Mouse (Mus musculus) forebrain, embryonic 12.5 days (tissue): Measurements from ENCODE around the gene Efna3. TPM values are rescaled to one million over a fixed set of nuclear protein-coding genes. Genes with fewer than 3 reads are reported as not detected.

Experiments used
- ATAC-seq: fragments of 200-750 bp; cut with Nextera tagmentation; 2 replicates; pipeline ENCODE4 v1.8.0; 2017; ENCODE audit warnings: moderate TSS enrichment; ENCODE audit not compliant: low FRiP score
- H3K27ac ChIP-seq: fragments of 300-500 bp; sonication (generic); 2 replicates; pipeline ENCODE4 v1.5.1; 2016; ENCODE audit warnings: mild to moderate bottlenecking
- H3K27me3 ChIP-seq: fragments of 300-500 bp; sonication (generic); 2 replicates; pipeline ENCODE4 v1.6.1; 2016; ENCODE audit warnings: mild to moderate bottlenecking
- H3K36me3 ChIP-seq: fragments of 300-500 bp; sonication (generic); replicated peaks from 2 replicates; pipeline ENCODE4 v1.6.1; 2016; ENCODE audit warnings: mild to moderate bottlenecking
- H3K4me1 ChIP-seq: fragments of 300-500 bp; sonication (generic); 2 replicates; pipeline ENCODE4 v1.6.1; 2016
- H3K4me2 ChIP-seq: fragments of 300-500 bp; sonication (generic); 2 replicates; pipeline ENCODE4 v1.6.1; 2016; ENCODE audit warnings: mild to moderate bottlenecking, moderate library complexity
- H3K4me3 ChIP-seq: fragments of 300-500 bp; sonication (generic); replicated peaks from 2 replicates; pipeline ENCODE4 v1.5.1; 2016; ENCODE audit warnings: mild to moderate bottlenecking
- H3K9ac ChIP-seq: fragments of 300-500 bp; sonication (generic); 2 replicates; pipeline ENCODE4 v1.6.1; 2016; ENCODE audit warnings: mild to moderate bottlenecking
- H3K9me3 ChIP-seq: fragments of 300-500 bp; sonication (generic); 2 replicates; pipeline ENCODE4 v1.6.1; 2016
- WGBS: fragments of 180-500 bp; shearing (Covaris S2); methylation state at CpG from one replicate; pipeline ENCODE4 v1.1.7; 2016; 5-methylcytosine and 5-hydroxymethylcytosine counted together
- polyA plus RNA-seq: library from polyadenylated mRNA; unstranded; fragments of >200 nt; fragmentation: Nextera tagmentation; extraction: Ambion mirVana; gene quantifications from 2 replicates; pipeline ENCODE4 v1.2.1, GENCODE M21; 2016

Efna3 gene
- polyA plus RNA-seq, result 11.9 and 14.9 TPM in 2 replicates

DNA sequence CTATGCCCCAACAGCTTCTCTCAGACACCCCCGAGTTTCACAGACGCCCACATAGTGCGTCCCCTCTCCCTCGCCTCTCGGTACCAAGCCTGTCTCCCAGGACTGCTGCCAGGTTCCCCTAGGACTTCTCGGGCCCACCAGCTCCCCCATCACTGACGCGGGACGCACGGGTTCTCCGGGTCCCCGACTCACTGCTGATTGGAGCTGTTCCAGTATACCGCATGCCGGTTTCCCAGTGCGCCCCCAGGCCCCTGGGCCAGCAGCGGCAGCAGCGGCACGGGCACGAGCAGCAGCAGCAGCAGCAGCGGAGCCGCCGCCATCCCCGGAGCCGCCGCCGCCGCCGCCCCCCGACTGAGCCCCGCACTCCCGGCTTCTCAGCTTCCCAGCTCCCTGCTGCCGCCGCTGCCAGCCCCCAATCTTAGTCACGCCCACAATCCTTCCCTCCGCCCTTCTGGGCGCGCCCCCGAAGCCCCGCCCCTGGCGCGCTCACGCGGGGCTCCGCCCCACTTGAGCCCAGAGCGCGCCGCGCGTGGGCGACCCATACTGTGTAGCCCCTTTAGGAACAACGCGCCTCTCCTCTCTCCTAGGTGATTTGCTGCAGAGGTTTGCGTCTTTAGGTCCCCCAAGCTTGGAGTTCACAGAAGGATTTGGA, at the start of gene Efna3:
TSS of gene Efna3 (minus strand) at position 452 of the 652 bp plus-strand sequence.
- Histone ChIP-seq H3K36me3 (no peaks in the 10 kb centered on the region), H3K4me1 (peaks cover 51% of the 10 kb centered on the region), H3K27me3 (peaks cover 70% of the 10 kb centered on the region), H3K27ac (peak within 1 kb of the TSS; percentile 71), H3K9ac (peak within 1 kb of the TSS; percentile 70), H3K4me3 (peak within 1 kb of the TSS; percentile 63), H3K9me3 (no peaks in the 10 kb centered on the region), H3K4me2 (peak within 1 kb of the TSS; percentile 95)
- under 1% methylated on average over 53 of the region's 53 CpGs for WGBS
- peak; percentile 61 for ATAC-seq

DNA sequence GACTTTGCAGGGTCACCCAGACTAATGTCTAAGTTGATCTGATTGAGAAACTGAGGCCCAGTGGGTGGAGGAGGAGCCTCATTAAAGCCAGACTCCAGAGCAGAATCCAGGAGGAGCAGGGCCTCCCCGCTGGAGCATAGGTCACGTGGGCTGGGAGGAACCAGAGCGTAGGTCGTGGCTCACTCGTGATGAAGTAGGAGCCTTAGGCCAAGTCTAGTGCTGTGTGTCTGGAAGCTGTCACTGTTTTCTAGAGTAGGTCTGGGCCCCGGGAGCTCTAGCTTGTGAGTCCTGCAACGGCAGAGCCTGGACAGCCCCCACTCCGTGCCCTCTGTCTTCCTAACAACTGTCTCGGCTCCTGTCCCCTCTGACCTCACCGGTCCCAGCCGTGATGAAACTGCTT, 44.6 kb upstream of the Efna3 start:
- no peak overlapping the region for H3K4me2 ChIP-seq
- H3K27me3 ChIP-seq, result 0 out of 2 replicates have a peak, but pooled peaks cover 10% of the 10 kb centered on the region
- no peak overlapping the region for H3K27ac ChIP-seq
- no peak overlapping the region for H3K4me3 ChIP-seq
- no peak for ATAC-seq
- H3K4me1 ChIP-seq, result peaks cover 5% of the 10 kb centered on the region; the same call in 1 of the 2 replicates
- no peaks in the 10 kb centered on the region for H3K9me3 ChIP-seq
- no peaks in the 10 kb centered on the region for H3K36me3 ChIP-seq
- no peak overlapping the region for H3K9ac ChIP-seq
- WGBS, result 78% methylated on average over 11 of the region's 11 CpGs

DNA sequence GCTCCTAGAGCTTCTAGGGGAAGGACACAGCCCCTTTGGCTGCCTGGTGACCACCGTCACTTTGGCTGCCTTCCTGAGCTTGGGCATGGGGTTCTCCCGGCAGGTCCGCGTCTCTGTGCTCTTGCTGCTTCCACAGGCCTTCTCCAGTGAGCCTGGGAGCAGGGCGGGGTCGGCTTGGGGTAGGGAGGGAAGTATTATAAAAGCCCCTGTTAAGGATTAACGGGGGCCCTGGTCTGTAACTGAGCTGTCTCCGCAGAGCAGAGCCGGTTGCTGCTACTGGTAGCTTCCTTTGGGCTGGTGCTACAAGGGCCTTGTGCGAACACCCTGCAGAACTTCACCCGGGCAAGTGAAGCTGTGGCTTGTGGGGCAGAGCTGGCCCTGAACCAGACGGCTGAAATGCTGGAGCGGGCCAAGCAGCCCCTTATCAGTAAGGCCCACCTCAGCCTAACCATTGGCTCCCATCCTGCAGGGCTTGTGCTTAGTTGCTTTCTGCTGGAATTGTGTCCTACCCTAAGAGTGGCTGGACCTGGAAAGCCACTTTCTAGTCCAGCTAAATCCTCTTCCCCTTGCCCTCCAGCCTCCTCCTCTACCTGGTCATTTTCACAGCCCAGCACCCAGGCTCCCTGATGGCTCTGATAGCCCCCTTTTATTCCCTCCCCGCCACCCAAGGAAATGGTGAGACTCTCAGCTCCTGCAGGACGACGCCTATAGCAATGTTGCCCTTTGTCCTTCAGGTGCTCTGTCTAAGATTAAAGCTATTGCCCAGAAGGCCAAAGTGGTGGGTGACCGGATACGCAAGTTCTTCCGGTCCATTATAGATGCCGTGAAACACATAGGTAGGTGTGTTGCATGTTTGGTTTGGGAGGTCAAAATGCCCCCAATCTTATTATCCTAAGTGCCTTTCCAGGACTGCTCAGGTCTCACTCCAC, 43.0 kb upstream of the Efna3 start:
- H3K4me3 ChIP-seq, result no peak overlapping the region
- H3K4me2 ChIP-seq, result no peak overlapping the region
- ATAC-seq, result no peak
- peaks cover 5% of the 10 kb centered on the region; the same call in 1 of the 2 replicates for H3K4me1 ChIP-seq
- H3K27me3 ChIP-seq, result 0 out of 2 replicates have a peak, but pooled peaks cover 10% of the 10 kb centered on the region
- no peak overlapping the region for H3K9ac ChIP-seq
- no peaks in the 10 kb centered on the region for H3K9me3 ChIP-seq
- 79% methylated on average over 20 of the region's 20 CpGs for WGBS
- H3K36me3 ChIP-seq, result no peaks in the 10 kb centered on the region
- H3K27ac ChIP-seq, result no peak overlapping the region

DNA sequence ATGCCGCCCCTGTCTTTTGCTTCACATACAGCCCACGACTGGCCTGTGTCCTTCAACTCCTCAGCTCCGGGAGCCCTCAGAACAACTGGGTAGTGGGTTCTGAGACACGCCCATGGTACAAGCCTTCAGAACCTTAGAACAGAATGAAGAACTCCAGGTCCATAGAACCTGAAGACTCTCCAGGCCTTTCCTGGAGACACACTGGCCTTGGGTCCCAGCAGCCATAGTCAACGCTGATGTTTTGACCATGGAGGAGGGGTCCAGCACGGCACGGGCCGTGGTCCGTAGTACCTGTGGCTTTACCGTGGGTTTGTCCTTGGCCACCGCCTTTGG, 42.4 kb upstream of the Efna3 start, which contains the start of gene Dcst1:
TSS of gene Dcst1 (minus strand) at position 101 of the 333 bp plus-strand sequence.
- H3K4me3 ChIP-seq, result no peak within 1 kb of the TSS
- H3K4me1 ChIP-seq, result peaks cover 5% of the 10 kb centered on the region; the same call in 1 of the 2 replicates
- no peak within 1 kb of the TSS for H3K27ac ChIP-seq
- no peak within 1 kb of the TSS for H3K4me2 ChIP-seq
- ATAC-seq, result no peak
- H3K27me3 ChIP-seq, result 0 out of 2 replicates have a peak, but pooled peaks cover 10% of the 10 kb centered on the region
- H3K9ac ChIP-seq, result no peak within 1 kb of the TSS
- WGBS, result 79% methylated on average over 11 of the region's 11 CpGs
- no peaks in the 10 kb centered on the region for H3K36me3 ChIP-seq
- H3K9me3 ChIP-seq, result no peaks in the 10 kb centered on the region

DNA sequence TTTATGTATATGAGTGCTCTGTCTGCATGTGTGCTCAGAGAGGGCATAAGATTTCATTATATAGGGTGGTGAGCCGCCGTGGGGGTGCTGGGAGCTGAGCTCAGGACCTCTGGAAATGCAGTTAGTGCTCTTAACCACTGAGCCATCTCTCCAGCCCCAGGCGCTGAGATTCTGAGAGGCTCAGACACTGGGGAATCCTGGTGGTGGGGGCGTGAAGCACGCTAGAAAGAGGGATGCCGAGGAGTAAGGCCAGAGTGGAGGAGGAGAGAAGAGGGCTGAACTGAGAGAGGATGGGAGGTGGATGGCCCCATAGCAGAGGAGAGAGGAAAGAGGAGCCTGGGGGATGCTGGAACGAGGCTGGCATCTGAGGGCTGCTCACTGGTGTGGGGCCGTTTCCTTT, 41.9 kb upstream of the Efna3 start:
- peaks cover 5% of the 10 kb centered on the region; the same call in 1 of the 2 replicates for H3K4me1 ChIP-seq
- H3K4me3 ChIP-seq, result no peak overlapping the region
- no peak for ATAC-seq
- no peak overlapping the region for H3K4me2 ChIP-seq
- WGBS, result 54% methylated on average over 8 of the region's 8 CpGs
- no peaks in the 10 kb centered on the region for H3K36me3 ChIP-seq
- no peak overlapping the region for H3K9ac ChIP-seq
- no peak overlapping the region for H3K27ac ChIP-seq
- H3K9me3 ChIP-seq, result no peaks in the 10 kb centered on the region
- 0 out of 2 replicates have a peak, but pooled peaks cover 10% of the 10 kb centered on the region for H3K27me3 ChIP-seq

DNA sequence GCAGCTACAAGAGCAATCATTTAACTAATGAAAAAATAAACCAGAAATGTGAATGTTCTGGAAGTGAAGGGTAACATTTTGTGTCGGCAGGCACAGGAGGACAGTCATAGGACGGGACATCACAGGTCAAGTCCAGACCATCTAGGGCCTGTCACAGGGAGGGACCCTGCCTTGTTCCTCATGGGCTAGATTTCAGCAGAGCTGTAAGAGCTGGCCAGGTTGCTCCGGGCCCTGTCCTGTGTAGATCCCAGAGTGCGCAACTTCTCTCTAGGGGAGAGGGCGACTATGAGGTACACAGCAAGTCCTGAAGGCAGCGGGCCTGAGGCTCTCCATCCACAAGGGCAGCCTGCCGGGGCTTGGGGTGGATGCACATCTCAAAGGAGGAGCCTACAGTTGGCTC, 38.9 kb upstream of the Efna3 start, which contains the start of gene Dcst2:
TSS of gene Dcst2 (plus strand) at position 301 of the 400 bp plus-strand sequence.
- 81% methylated on average over 7 of the region's 7 CpGs for WGBS
- no peaks in the 10 kb centered on the region for H3K36me3 ChIP-seq
- no peaks in the 10 kb centered on the region for H3K9me3 ChIP-seq
- H3K27me3 ChIP-seq, result peaks cover 4% of the 10 kb centered on the region; the same call in 1 of the 2 replicates
- no peak for ATAC-seq
- no peak within 1 kb of the TSS for H3K27ac ChIP-seq
- H3K4me3 ChIP-seq, result no peak within 1 kb of the TSS
- H3K9ac ChIP-seq, result peak within 1 kb of the TSS; percentile 4; the same call in 1 of the 2 replicates
- H3K4me1 ChIP-seq, result peaks cover 5% of the 10 kb centered on the region; the same call in 1 of the 2 replicates
- no peak within 1 kb of the TSS for H3K4me2 ChIP-seq

DNA sequence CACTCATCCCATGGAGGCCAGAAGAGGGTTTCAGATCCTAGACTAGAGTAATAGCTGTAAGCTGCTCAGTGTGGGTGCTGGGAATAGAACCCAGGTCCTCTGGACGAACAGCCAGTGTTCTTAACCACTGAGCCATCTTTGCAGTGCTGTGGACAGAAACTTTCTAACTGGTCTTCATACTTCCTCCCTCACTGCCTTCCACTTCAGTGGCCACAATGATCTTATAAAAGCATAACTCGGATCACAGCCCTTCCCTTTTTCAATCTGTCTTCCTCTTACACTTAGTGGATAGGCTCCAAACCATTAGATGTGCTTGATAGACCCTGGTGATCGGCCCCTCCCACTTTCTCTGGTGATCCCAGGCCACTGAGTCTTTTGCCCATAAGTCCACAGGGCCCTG, 37.5 kb upstream of the Efna3 start:
- H3K36me3 ChIP-seq, result no peaks in the 10 kb centered on the region

DNA sequence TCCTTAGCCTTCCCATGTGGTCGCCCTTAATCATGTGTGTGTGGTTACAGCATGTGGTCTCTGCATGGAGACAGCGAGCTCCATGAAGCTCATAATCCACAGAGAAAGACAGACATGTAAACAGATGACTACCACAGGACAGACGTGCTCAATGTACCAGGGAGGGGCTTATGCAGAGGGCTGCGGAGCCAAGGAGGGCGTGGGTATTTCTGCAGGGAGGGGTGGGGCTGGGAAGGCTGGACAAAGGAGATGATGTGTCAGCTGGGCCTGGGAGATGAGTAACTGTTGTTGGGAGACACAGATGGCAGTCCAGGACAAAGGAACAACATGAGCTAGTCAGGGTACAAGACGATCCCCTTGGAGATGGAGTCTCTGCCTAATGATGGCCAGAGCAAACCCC, 36.9 kb upstream of the Efna3 start:
- no peak overlapping the region for H3K4me3 ChIP-seq
- no peaks in the 10 kb centered on the region for H3K9me3 ChIP-seq
- no peak overlapping the region for H3K9ac ChIP-seq
- no peak overlapping the region for H3K4me2 ChIP-seq
- H3K4me1 ChIP-seq, result peaks cover 5% of the 10 kb centered on the region; the same call in 1 of the 2 replicates
- peaks cover 5% of the 10 kb centered on the region; the same call in 1 of the 2 replicates for H3K27me3 ChIP-seq
- H3K36me3 ChIP-seq, result no peaks in the 10 kb centered on the region
- H3K27ac ChIP-seq, result no peak overlapping the region
- no peak for ATAC-seq
- WGBS, result 79% methylated on average over 6 of the region's 6 CpGs

More for the DNA sequence above, 37.5 kb upstream of the Efna3 start:
- Histone ChIP-seq H3K4me1 (peaks cover 6% of the 10 kb centered on the region; the same call in 1 of the 2 replicates), H3K27ac (no peak overlapping the region), H3K9me3 (no peaks in the 10 kb centered on the region), H3K4me3 (no peak overlapping the region), H3K27me3 (peaks cover 2% of the 10 kb centered on the region; the same call in 1 of the 2 replicates), H3K4me2 (no peak overlapping the region), H3K9ac (no peak overlapping the region)
- no peak for ATAC-seq
- 85% methylated on average over 3 of the region's 3 CpGs for WGBS

DNA sequence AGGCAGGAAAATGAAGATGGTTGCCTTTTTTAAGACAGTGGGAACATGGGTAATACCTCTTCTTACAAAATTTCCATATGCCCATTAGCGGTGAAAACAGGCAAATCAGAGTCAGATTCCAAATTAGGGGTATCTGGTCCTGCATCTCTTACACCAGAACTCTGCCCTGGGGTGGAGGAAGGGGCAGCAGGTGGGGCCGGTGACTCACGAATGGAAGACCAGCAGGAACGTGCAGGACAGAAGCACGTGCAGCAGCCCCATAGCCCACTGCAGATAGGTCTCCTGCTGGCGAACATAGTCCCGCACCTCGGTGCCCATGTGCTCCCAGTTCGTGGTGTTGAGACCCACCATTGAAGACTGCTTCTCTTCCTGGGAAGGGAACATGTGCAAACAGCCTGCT, 33.3 kb upstream of the Efna3 start:
- H3K9ac ChIP-seq, result no peak overlapping the region
- H3K27me3 ChIP-seq, result peaks cover 29% of the 10 kb centered on the region
- H3K4me1 ChIP-seq, result 0 out of 2 replicates have a peak, but pooled peaks cover 5% of the 10 kb centered on the region
- no peak overlapping the region for H3K4me2 ChIP-seq
- 76% methylated on average over 9 of the region's 9 CpGs for WGBS
- no peaks in the 10 kb centered on the region for H3K36me3 ChIP-seq
- ATAC-seq, result no peak
- no peak overlapping the region for H3K27ac ChIP-seq
- H3K4me3 ChIP-seq, result no peak overlapping the region
- no peaks in the 10 kb centered on the region for H3K9me3 ChIP-seq

DNA sequence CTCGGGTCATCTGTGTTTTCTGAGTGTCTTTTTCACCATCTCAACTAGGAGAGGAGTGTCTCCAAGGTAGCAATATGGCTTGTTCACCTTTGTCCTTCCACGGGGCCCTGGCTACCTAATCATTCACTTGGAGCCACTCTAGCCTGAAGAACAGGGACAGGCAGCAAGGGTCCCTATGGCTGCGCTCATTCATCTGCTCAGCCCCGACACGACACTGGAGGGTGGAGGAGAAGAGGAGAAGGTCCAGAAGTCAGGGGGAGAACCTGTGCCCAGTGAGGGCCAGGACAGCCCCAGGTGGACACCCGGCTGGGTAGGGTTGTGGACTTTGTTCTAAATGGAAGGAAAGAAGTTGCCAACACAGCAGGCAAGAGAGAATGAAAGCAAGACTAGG, 32.7 kb upstream of the Efna3 start:
- Histone ChIP-seq H3K4me3 (no peak overlapping the region), H3K4me2 (no peak overlapping the region), H3K9ac (no peak overlapping the region), H3K9me3 (no peaks in the 10 kb centered on the region), H3K36me3 (no peaks in the 10 kb centered on the region), H3K4me1 (peaks cover 6% of the 10 kb centered on the region; the same call in 1 of the 2 replicates), H3K27ac (no peak overlapping the region), H3K27me3 (peaks cover 33% of the 10 kb centered on the region)
- 88% methylated on average over 6 of the region's 6 CpGs for WGBS
- no peak for ATAC-seq

DNA sequence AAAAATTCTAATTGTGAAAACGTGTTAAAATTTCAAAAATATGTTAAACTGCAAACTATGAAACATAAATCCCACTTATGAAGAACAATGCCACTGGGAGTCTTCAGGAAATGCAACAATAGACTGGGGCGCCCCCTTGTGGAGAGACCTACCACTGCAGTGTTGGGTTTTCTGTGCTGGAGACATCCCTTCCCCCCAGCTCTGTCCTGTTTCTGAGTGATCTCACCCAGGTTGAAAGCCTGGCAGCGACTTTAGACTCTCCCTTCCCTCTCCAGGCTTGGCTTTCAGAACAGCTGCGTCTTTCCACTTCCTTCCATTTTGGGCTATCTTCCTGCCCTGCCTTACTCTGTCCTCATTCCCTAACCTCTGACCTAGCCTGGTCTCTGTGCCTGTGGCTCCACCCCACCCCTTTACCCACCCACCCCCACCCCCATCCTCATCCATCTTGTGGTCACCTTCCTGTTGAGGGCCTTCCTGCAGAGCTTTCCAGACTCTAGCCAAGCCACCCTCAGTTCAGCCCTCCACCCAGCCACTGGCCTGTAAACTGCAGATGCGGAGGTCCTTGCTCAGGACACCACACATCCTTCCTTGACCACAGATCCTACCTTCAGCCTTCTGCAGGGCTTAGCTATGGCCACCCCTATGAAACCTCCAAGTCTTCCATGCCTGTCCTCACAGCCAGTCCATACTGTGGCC, 32.2 kb upstream of the Efna3 start:
- ATAC-seq, result no peak

More for the DNA sequence above, 32.2 kb upstream of the Efna3 start:
- WGBS, result 19% methylated on average over 5 of the region's 5 CpGs
- Histone ChIP-seq H3K4me2 (no peak overlapping the region), H3K27me3 (peaks cover 34% of the 10 kb centered on the region), H3K4me3 (no peak overlapping the region), H3K36me3 (no peaks in the 10 kb centered on the region), H3K9me3 (no peaks in the 10 kb centered on the region), H3K9ac (no peak overlapping the region), H3K4me1 (peaks cover 10% of the 10 kb centered on the region), H3K27ac (no peak overlapping the region)
